Mouse (Mus musculus) lung, postnatal 4 days (tissue): ENCODE measurements around the gene Zfp946.

Experiments used
- DNase-seq, 2 experiments: peaks; one replicate each; pipeline ENCODE4 v3.0.0; 2021

Gene Zfp946

DNA sequence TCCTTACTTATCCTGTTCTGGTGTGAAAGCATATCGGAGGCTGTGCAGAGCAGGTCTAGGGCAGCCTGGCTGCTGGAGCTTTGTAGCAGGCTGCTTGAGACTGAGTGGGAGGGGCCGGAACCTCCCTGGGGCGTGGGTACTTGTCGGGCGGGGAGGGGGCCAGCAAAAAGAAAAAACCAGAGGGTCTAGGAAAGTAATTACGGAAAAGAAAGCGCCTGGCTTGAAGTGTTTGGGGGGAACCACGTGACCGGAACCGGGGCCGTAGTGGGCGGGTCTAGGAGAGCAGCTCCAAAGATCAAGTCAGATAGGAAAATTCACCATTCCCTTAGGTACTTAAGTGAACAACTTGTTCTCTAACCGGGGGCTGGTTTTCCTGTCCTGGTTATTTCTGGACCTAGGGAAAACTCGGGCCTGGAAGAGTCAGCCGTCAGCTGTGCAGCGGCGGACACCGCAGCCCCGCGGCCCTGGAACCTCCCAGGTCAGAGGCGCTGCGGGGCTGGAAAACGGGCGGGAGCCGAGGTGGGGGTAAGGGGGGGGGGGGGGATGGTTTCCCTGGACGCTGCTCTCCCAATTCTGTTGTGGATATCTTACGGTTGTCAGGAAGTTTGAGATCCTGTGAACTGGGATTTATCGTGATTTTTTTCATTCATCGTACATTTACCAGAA lies at the start of gene Zfp946:
Gene Zfp946, plus strand, starts transcription at position 271 of the 666 bp plus-strand sequence.
- peak; percentile 86 to 88 for DNase-seq

DNA sequence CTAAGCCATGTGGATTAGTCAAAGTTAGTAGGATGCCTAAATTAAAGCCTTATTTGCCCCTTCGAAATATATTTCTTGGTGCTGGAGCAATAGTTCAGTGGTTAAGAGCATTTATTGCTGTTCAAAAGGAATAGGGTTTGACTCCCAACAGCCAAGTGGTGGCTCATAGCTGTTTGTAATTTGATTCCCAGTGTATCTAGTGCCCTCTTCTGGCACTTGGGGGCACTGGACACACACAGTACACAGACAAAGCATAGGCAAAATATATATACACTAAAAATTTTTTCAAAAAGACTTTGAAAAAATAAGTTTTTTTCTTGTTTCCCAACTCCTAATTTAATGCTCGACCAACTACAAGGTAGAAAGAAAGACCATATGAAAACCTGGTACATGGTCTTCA lies 13.3 kb upstream of the Zfp946 start:
- peak in 1 of 2 experiments; percentile 29 for DNase-seq

DNA sequence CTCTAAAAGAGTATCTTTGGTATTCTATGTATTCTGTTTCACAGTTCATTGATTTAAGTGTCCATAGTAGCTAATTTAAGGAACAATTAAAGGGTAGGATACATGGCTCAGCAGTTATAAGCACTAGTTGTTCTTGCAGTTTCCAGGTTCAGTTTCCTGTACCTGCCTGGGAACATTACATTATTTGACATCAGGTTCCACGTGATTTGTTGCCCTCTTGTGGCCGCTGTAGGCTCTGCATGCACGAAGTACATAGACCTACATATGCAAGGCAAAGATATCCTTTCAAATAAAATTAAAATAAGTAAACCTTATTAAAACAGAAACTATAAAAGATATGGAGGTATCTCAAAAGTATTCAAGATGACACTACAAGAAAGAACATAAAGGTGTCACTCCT lies 6.5 kb upstream of the Zfp946 start:
- peak; percentile 48 to 69 for DNase-seq

DNA sequence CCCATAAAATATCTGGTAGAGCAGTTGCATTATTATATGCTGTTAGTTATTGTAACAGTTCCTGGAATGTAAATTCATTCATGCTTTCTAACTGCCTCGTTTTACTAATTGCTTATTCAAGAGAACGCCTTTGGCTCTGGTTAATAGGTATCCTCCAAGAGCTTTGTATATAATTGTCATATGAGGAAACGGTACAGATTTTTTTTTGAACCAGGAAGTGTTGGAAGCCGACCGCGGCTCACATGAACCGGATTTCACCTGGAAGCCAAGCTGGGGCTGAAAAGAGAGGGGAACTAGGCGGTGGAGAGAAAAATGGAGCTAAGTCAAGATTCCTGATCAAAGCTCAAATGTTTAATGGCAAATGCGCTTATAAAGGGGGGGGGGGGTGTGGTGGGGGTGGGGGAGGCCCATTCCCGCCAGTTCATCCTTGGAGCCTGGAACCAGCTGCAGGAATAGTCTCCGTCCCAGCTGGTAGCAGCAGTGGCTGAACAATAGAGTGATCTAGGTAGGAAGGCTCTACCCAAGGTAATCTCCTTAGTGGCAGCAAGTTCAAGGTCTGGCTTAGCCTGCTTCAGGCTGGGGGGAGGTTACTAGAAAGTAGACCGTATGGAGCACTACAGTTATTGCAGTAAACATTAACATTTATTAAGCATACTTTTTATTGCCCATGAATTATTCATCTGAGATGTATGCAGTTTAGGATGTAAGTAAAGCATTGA lies 773 bp downstream of the Zfp946 start:
- DNase-seq, result peak in 1 of 2 experiments; percentile 7

DNA sequence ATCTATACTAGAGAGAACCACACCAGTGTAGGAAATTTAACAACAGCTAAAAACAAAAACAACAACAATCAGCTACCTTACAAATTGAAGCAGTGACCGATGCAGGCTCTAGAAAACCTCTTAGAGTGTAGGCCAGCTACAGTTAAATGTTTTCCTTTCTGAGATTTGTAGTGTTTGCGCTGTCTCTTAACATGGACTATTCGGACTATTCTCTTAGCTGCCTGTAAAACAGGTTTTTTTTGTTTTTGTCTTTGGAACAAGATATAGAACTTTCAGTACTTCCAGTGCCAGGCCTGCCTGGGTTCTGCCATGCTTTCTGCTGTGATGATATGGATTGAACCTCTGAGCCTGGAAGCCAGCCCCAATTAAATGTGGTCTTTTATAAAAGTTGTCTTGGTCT lies 23.7 kb downstream of the Zfp946 start:
- DNase-seq, result no peak

DNA sequence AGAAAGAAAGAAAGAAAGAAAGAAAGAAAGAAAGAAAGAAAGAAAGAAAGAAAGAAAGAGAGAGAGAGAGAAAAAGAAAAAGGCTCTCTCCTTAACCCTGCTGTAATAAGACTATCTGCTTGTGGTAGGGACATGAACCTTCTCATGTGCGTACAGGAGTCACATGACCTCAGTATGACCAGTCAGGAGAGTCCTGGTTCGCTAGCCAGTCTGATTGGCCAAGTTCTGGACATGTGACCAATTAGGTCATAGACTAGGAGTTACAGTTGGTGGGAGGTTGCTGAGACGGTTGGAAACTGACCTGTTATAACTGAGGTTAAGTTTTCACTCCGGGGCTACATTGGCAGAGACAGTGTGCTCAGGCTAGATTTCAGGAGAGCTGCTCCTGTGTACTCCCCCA lies 73.1 kb downstream of the Zfp946 start:
- DNase-seq, result no peak
